Comparison of ENCODE assay signal across 8 mouse cellular contexts in the genomic region with DNA sequence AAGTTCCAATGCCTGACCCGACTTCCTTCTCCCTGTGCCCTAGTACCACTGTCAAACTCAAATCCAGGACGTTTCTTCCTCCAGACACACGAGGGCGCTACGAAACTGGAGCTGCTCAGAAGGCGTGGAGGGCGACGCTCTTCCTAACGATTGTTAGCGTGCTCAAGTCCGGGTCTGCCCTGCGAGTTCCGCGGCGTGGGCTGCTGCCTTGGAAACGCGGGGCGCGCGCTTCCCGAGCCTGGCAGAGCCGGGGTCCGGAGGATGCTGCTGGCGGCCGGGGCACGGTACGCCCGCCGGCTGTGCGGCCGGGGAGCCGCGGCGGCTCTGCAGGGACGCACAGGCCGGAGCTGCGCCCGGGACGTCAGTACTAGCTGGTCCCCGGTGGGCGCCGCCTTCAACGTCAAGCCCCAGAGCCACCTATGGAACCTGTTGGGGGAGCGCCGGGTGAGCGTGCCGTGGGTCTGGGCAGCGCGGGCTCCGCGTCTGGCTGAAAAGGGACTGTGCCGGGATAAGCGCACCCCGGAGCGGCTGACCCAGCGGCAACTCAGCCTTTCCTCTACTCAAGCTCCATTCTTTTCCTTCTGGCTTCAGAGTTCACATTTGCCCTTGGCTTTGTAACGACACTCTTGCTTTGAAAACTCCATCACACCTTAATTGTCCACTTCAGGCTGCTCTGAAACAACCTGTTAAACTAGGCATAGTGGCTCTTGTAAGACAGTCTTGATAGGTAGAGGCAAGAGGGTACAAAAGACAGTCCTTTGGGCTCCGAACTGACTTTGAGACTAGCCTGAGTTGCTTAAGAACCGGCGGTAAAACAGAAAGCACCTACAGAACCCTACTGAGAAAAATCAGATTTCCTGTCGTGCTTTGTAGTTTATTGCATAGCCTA. TPM values are rescaled to one million over a fixed set of nuclear protein-coding genes. Genes with fewer than 3 reads are reported as not detected.
A peak's percentile ranks its signal among the peaks of the same experiment; 100 is the strongest.
DNase-seq lines count a peak whose midpoint lies in the region; ATAC-seq and TF ChIP-seq lines count a peak whose summit lies in the region.

Gene Mipep, plus strand, starts transcription at position 147 of the 889 bp plus-strand sequence.

- peak within 1 kb of the TSS; percentile 77 for H3K4me2 ChIP-seq in embryonic facial prominence, embryonic 13.5 days
- H3K4me2 ChIP-seq in limb, embryonic 12.5 days: peak within 1 kb of the TSS; percentile 74
- H3K4me2 ChIP-seq in midbrain, embryonic 15.5 days: peak within 1 kb of the TSS; percentile 78

- TF ChIP-seq POLR2A in kidney, adult 2 months (IDR thresholded peaks at IDR 0.05; ENCODE audit: low read depth, low read length): peak; percentile 26
- TF ChIP-seq POLR2A in spleen, adult 2 months (IDR thresholded peaks at IDR 0.05; ENCODE audit: low read depth, low read length): no peak

- 0 out of 2 replicates have a peak, but pooled peaks cover 9% of the 10 kb centered on the region for H3K27me3 ChIP-seq in embryonic facial prominence, embryonic 13.5 days
- no peaks in the 10 kb centered on the region for H3K27me3 ChIP-seq in kidney, adult 2 months (replicated peaks; ENCODE audit: control insufficient read depth, insufficient read depth, low read length)
- H3K27me3 ChIP-seq in limb, embryonic 12.5 days: peaks cover 9% of the 10 kb centered on the region; the same call in 1 of the 2 replicates
- H3K27me3 ChIP-seq in midbrain, embryonic 15.5 days (replicated peaks): no peaks in the 10 kb centered on the region
- no peaks in the 10 kb centered on the region for H3K27me3 ChIP-seq in spleen, adult 2 months (ENCODE audit: control insufficient read depth, insufficient read depth, low read length)

- peak; percentile 98 for TF ChIP-seq CTCF in kidney, adult 2 months (conservative IDR thresholded peaks at IDR 0.05; ENCODE audit: insufficient read depth, insufficient read length, low read depth, low read length)
- TF ChIP-seq CTCF in spleen, adult 2 months (IDR thresholded peaks at IDR 0.05; ENCODE audit: extremely low read depth, insufficient read depth, insufficient read length, insufficient replicate concordance): peak; percentile 93

- peaks cover 8% of the 10 kb centered on the region; the same call in 1 of the 2 replicates for H3K4me1 ChIP-seq in embryonic facial prominence, embryonic 13.5 days
- H3K4me1 ChIP-seq in kidney, adult 2 months (ENCODE audit: control insufficient read depth, insufficient read depth, low read length): no peaks in the 10 kb centered on the region
- H3K4me1 ChIP-seq in limb, embryonic 12.5 days (replicated peaks): peaks cover 8% of the 10 kb centered on the region; the same call in 1 of the 2 replicates
- peaks cover 11% of the 10 kb centered on the region for H3K4me1 ChIP-seq in midbrain, embryonic 15.5 days
- no peaks in the 10 kb centered on the region for H3K4me1 ChIP-seq in spleen, adult 2 months (ENCODE audit: control insufficient read depth, insufficient read depth, insufficient read length)

- peak within 1 kb of the TSS; percentile 75 for H3K4me3 ChIP-seq in embryonic facial prominence, embryonic 13.5 days
- peak within 1 kb of the TSS; percentile 93 for H3K4me3 ChIP-seq in kidney, adult 2 months (ENCODE audit: insufficient read depth, low read depth, low read length)
- H3K4me3 ChIP-seq in limb, embryonic 12.5 days (replicated peaks): peak within 1 kb of the TSS; percentile 84
- H3K4me3 ChIP-seq in midbrain, embryonic 15.5 days: peak within 1 kb of the TSS; percentile 92
- H3K4me3 ChIP-seq in spleen, adult 2 months (ENCODE audit: extremely low read depth, insufficient read depth, insufficient read length): peak within 1 kb of the TSS; percentile 76

- H3K36me3 ChIP-seq in embryonic facial prominence, embryonic 13.5 days: peaks cover 20% of the 10 kb centered on the region
- H3K36me3 ChIP-seq in kidney, adult 2 months (ENCODE audit: control insufficient read depth, insufficient read depth, low read length): no peaks in the 10 kb centered on the region
- H3K36me3 ChIP-seq in limb, embryonic 12.5 days: peaks cover 20% of the 10 kb centered on the region
- H3K36me3 ChIP-seq in midbrain, embryonic 15.5 days (replicated peaks): peaks cover 3% of the 10 kb centered on the region; the same call in 1 of the 2 replicates
- H3K36me3 ChIP-seq in spleen, adult 2 months (ENCODE audit: control insufficient read depth, insufficient read depth, low read length): 0 out of 2 replicates have a peak, but pooled peaks cover 2% of the 10 kb centered on the region

- WGBS in embryonic facial prominence, embryonic 13.5 days: under 1% methylated on average over 61 of the region's 61 CpGs
- 1% methylated on average over 61 of the region's 61 CpGs for WGBS in kidney, adult 2 months
- WGBS in limb, embryonic 12.5 days: under 1% methylated on average over 61 of the region's 61 CpGs
- WGBS in midbrain, embryonic 15.5 days: under 1% methylated on average over 61 of the region's 61 CpGs
- WGBS in spleen, adult 2 months: under 1% methylated on average over 61 of the region's 61 CpGs

- peak; percentile 77 for ATAC-seq in embryonic facial prominence, embryonic 13.5 days (ENCODE audit: insufficient number of reproducible peaks, insufficient read depth, low FRiP score, low TSS enrichment, low read depth)
- peak; percentile 82 for ATAC-seq in limb, embryonic 12.5 days (ENCODE audit: insufficient number of reproducible peaks, insufficient read depth, low FRiP score, low TSS enrichment, low read depth)
- peak; percentile 95 for ATAC-seq in midbrain, embryonic 15.5 days (replicated peaks)

- DNase-seq in 3134 (ENCODE audit: extremely low read depth, insufficient read length, low spot score): peak; percentile 89
- peak; percentile 88 to 90 for DNase-seq in adrenal gland, postnatal 36 days
- DNase-seq in heart, adult 18-20 months: peak; percentile 89 to 94
- DNase-seq in kidney, adult 2 months: peak; percentile 92
- DNase-seq in spleen, adult 2 months (ENCODE audit: low read depth in 1 of 2, low spot score in 2 of 2): peak; percentile 79 to 85

- H3K9ac ChIP-seq in embryonic facial prominence, embryonic 13.5 days: peak within 1 kb of the TSS; percentile 76
- H3K9ac ChIP-seq in limb, embryonic 12.5 days (replicated peaks): peak within 1 kb of the TSS; percentile 79
- peak within 1 kb of the TSS; percentile 75 for H3K9ac ChIP-seq in midbrain, embryonic 15.5 days

- H3K27ac ChIP-seq in embryonic facial prominence, embryonic 13.5 days: 0 out of 2 replicates have a peak within 1 kb of the TSS, but pooled peaks have one; percentile 7
- no peak within 1 kb of the TSS for H3K27ac ChIP-seq in kidney, adult 2 months (ENCODE audit: insufficient read depth, low read depth, low read length)
- peak within 1 kb of the TSS; percentile 73 for H3K27ac ChIP-seq in limb, embryonic 12.5 days
- peak within 1 kb of the TSS; percentile 82 for H3K27ac ChIP-seq in midbrain, embryonic 15.5 days
- H3K27ac ChIP-seq in spleen, adult 2 months (ENCODE audit: insufficient read depth, low read length): no peak within 1 kb of the TSS

- no peaks in the 10 kb centered on the region for H3K9me3 ChIP-seq in embryonic facial prominence, embryonic 13.5 days
- no peaks in the 10 kb centered on the region for H3K9me3 ChIP-seq in limb, embryonic 12.5 days
- H3K9me3 ChIP-seq in midbrain, embryonic 15.5 days: no peaks in the 10 kb centered on the region

RNA-seq across cellular contexts. Expression of gene Mipep, which starts in this region (rescaled TPM):
- total RNA-seq in adrenal gland, postnatal 36 days (2021): 10 to 100 TPM; 37.9 to 43.6 TPM
- polyA plus RNA-seq in embryonic facial prominence, embryonic 13.5 days (2015; fragmentation: Nextera tagmentation; extraction: Ambion mirVana): 20.5 and 24.4 TPM in 2 replicates
- 10 to 100 TPM; 70.0 to 75.1 TPM for total RNA-seq in heart, adult 18-20 months (2021)
- 18.6 and 20.0 TPM in 2 replicates for polyA plus RNA-seq in kidney, adult 2 months (2012; rRNA removed)
- 23.7 and 24.3 TPM in 2 replicates for polyA plus RNA-seq in limb, embryonic 12.5 days (2016; fragmentation: Nextera tagmentation; extraction: Ambion mirVana)
- 19.5 and 20.5 TPM in 2 replicates for polyA plus RNA-seq in midbrain, embryonic 15.5 days (2015; fragmentation: Nextera tagmentation; extraction: Ambion mirVana)
- polyA plus RNA-seq in spleen, adult 2 months (2012; rRNA removed): 3.2 and 5.7 TPM in 2 replicates

Comparison
In these comparisons a context has a peak if more than half of its experiments do, and no peak if none do; other contexts are left out.
1. H3K27ac ChIP-seq: peak in embryonic facial prominence, embryonic 13.5 days (single experiment), limb, embryonic 12.5 days (single experiment) and midbrain, embryonic 15.5 days (single experiment); none in kidney, adult 2 months (single experiment) and spleen, adult 2 months (single experiment).
2. Peak in every context shown above with its lines, with median percentiles within 50 percentile points of each other: DNase-seq, ATAC-seq, H3K4me2 ChIP-seq, H3K4me3 ChIP-seq and H3K9ac ChIP-seq.